Mouse (Mus musculus): ENCODE measurements around the gene Cdk14. TPM values are rescaled to one million over a fixed set of nuclear protein-coding genes. Genes with fewer than 3 reads are reported as not detected.

The Cdk14 gene
- polyA plus RNA-seq, 1 experiment from 2014 or later: 16.1 TPM

DNA sequence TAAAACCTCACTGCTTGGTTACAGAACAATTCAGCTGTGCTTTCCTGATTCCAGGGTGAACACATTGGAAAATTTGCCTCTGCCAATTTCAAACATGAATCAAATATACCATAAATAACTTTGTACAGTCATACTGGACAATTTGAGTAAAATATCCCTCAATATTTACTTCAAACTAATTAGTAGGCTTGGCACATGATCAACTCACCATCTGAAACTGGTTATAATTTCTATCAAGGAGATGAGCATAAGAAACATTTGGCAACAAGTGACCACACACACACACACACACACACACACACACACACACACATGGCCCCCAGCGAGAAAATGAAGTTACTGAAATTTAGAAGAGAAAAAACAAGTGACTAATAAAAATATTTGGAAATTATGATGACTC is 304.6 kb downstream of the Cdk14 start:
- Histone ChIP-seq H3K27me3 (ENCODE audit: low read depth, poor library complexity, severe bottlenecking) (no peaks in the 10 kb centered on the region), H3K27ac (no peak overlapping the region), H3K4me3 (no peak overlapping the region), H3K36me3 (no peaks in the 10 kb centered on the region), H3K4me1 (peaks cover 4% of the 10 kb centered on the region), H3K9me3 (replicated peaks) (no peaks in the 10 kb centered on the region)
- no peak for DNase-seq (ENCODE audit: low spot score)
- WGBS: 89% methylated on average over 1 of the region's 1 CpGs

DNA sequence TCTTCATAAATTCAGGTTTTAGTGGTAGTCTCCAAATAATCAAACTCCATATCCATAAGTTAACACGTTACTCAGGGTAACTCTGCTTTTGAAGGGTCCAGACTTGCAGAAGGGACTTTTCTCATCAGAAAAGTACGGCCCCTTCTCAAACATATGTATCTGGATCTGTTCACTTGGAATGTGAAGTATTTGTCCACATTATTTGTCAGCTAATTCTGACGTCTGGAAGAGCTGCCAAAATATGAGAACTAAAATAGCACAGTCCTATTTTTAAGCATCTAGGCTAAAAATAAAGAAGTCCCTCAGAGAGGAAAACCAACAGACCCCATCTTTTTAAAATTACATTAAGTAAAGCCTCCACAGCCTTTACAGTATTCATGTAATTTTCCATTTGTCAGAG is 310.5 kb downstream of the Cdk14 start:
- Histone ChIP-seq H3K4me1 (no peaks in the 10 kb centered on the region), H3K9me3 (replicated peaks) (no peaks in the 10 kb centered on the region), H3K36me3 (no peaks in the 10 kb centered on the region), H3K4me3 (no peak overlapping the region), H3K27me3 (ENCODE audit: low read depth, poor library complexity, severe bottlenecking) (no peaks in the 10 kb centered on the region), H3K27ac (no peak overlapping the region)
- 78% methylated on average over 3 of the region's 3 CpGs for WGBS
- DNase-seq (ENCODE audit: low spot score): no peak

DNA sequence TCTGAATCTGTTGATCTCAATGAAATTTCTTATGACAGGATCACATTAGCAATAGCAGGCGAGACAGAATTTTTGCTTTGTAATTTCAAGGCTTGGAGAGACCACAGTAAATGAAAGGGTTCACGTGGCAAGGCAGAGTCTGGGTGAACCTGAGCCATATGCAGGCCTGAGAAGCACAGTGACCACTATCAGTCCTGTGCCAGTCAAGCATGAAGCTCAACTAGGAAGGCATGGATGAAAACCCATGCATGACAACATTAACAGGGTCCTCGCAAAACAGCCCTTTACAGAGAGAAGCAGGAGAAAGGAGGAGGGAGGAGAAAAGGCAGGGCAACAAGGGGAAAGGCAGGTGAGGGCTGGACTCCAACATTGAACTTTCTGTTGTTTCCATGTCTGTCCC is 311.1 kb downstream of the Cdk14 start:
- DNase-seq (ENCODE audit: low spot score): no peak
- no peaks in the 10 kb centered on the region for H3K9me3 ChIP-seq (replicated peaks)
- H3K4me1 ChIP-seq: no peaks in the 10 kb centered on the region
- no peaks in the 10 kb centered on the region for H3K36me3 ChIP-seq
- no peaks in the 10 kb centered on the region for H3K27me3 ChIP-seq (ENCODE audit: low read depth, poor library complexity, severe bottlenecking)
- H3K4me3 ChIP-seq: no peak overlapping the region
- no peak overlapping the region for H3K27ac ChIP-seq
- 88% methylated on average over 3 of the region's 3 CpGs for WGBS

DNA sequence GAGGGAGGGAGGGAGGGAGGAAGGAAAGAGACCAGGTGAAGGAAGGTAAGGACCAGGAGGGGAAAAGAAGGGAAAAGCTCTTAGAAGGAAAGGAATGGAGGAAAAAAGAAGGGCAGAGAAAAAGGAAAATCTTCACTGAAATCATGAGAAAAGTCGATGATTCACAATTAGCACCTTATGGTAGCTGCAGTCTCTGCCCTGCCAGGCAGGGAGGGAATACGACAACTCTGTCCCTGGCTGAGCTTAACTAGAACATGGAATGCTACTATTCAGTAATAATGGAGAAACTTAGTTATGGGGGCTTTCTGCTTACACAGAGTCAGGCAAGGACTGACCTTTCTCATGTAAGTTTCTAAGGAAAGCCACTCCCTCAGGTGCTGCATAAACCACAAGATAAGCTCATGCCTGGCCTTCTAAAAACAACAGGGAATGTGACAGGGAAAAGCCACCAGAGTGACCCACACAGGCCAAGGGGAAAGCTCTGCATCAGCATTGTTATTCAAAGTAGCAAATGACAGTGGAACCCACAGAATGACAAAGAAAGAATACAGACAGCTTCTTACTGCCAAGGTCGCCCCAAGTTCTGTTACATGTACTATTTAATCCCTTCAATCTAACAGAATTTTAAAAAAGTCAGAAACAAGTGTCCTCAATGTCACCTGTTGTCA is 323.7 kb downstream of the Cdk14 start:
- Histone ChIP-seq H3K4me1 (no peaks in the 10 kb centered on the region), H3K4me3 (no peak overlapping the region), H3K9me3 (replicated peaks) (no peaks in the 10 kb centered on the region), H3K36me3 (no peaks in the 10 kb centered on the region), H3K27ac (no peak overlapping the region), H3K27me3 (ENCODE audit: low read depth, poor library complexity, severe bottlenecking) (no peaks in the 10 kb centered on the region)
- WGBS: 60% methylated on average over 3 of the region's 3 CpGs
- DNase-seq (ENCODE audit: low spot score): no peak

DNA sequence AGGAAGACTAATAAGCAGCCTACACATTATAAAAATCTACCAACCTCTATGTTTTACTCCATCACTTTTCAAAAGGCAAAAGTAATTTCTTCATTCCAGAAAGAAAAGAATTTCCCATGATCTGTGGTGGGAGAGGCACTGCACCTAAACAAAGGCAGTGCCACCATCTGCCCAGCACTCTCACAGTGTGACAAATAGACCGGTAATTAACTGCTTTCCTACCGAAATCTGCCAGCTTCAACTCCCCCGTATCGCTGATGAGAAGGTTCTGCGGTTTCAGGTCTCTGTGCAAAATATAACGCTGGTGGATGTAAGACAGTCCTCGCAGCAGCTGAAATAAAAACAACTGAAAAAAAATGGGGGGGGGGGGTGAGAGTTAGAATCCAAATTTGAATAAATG is 327.4 kb downstream of the Cdk14 start:
- DNase-seq (ENCODE audit: low spot score): no peak
- Histone ChIP-seq H3K4me1 (no peaks in the 10 kb centered on the region), H3K27ac (no peak overlapping the region), H3K36me3 (no peaks in the 10 kb centered on the region), H3K4me3 (no peak overlapping the region), H3K9me3 (replicated peaks) (no peaks in the 10 kb centered on the region), H3K27me3 (ENCODE audit: low read depth, poor library complexity, severe bottlenecking) (no peaks in the 10 kb centered on the region)
- WGBS: 88% methylated on average over 7 of the region's 7 CpGs

DNA sequence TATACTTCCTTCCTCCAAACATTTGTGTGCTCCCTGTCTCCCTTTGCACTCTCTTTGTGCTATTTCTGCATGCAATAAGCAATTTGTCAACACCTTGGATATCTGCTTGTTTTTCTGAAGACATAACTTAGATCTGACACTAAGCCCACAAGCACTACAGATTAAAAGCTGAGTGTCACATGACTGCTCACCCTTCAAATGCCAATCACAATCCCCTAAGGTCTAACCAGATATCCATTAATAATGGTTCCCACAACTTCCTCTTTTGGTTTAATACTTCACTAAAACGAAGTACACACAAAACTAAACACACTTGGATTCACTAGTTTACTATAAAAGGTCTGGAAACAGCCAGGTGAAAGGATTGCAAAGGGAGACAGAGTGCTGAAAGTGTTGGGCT is 348.6 kb downstream of the Cdk14 start:
- Histone ChIP-seq H3K4me3 (no peak overlapping the region), H3K36me3 (no peaks in the 10 kb centered on the region), H3K4me1 (no peaks in the 10 kb centered on the region), H3K27ac (no peak overlapping the region), H3K9me3 (replicated peaks) (no peaks in the 10 kb centered on the region), H3K27me3 (ENCODE audit: low read depth, poor library complexity, severe bottlenecking) (no peaks in the 10 kb centered on the region)
- WGBS: 70% methylated on average over 1 of the region's 1 CpGs
- DNase-seq (ENCODE audit: low spot score): no peak

DNA sequence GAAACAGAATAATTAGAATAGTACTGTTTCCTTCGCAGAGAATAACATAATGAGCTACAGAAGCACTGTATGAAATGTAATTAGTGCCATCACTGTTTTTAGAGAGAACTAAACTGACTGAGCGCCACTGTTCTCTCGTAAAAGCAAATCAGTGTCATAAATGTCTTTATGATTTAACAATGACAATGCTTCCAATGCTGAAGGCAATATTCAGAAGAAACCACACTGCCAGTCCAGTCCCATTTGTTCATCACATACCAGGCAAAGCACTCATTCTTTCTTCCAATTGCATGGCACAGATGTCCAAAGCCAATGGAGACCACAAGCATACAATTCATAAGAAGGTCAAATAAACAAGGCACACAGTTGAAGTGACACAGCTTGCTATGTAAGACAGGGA is 355.4 kb downstream of the Cdk14 start:
- no peak overlapping the region for H3K27ac ChIP-seq
- WGBS: 85% methylated on average over 3 of the region's 3 CpGs

DNA sequence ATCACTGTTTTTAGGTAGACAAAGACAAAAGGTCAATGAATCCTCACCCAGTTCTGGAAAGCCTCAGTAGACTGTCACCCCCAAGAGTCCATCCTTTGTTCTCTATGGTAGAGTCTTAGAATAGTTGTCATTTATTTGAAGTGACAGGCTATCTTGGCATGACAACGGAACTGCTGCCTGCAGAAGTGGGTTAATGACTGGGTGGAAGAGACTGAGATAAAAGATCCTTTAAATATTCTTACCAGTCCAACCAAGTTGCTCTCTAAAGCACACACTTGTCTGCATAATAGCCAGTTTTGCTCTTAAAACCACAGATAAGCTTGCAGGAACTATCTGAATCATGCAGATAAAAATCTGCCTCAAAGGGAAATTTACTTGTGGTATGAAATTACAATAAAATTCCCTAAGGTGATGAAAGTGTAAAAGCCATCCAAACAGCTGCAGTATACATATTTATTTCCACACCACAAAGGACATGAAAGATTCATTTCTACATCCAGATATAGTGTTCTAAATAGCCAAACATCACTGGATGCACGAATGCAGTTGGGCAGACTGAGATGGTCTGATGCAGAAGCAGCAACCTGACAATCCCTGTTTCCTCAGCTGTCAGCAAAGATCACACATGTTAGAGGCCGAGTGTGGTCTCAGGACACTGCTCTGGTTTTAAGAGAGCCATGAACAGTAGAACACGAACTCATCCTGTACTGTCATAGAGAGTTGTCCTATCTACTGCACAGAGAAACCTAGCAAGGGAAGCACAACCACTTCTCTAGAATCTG is 363.8 kb downstream of the Cdk14 start:
- no peaks in the 10 kb centered on the region for H3K4me1 ChIP-seq
- H3K27ac ChIP-seq: no peak overlapping the region
- H3K9me3 ChIP-seq (replicated peaks): no peaks in the 10 kb centered on the region
- H3K27me3 ChIP-seq (ENCODE audit: low read depth, poor library complexity, severe bottlenecking): no peaks in the 10 kb centered on the region
- no peak for DNase-seq (ENCODE audit: low spot score)
- H3K36me3 ChIP-seq: no peaks in the 10 kb centered on the region
- 80% methylated on average over 4 of the region's 4 CpGs for WGBS
- H3K4me3 ChIP-seq: no peak overlapping the region

More for the DNA sequence above, 355.4 kb downstream of the Cdk14 start:
- DNase-seq (ENCODE audit: low spot score): no peak
- no peaks in the 10 kb centered on the region for H3K4me1 ChIP-seq
- no peaks in the 10 kb centered on the region for H3K9me3 ChIP-seq (replicated peaks)
- H3K27me3 ChIP-seq (ENCODE audit: low read depth, poor library complexity, severe bottlenecking): no peaks in the 10 kb centered on the region
- H3K4me3 ChIP-seq: no peak overlapping the region
- no peaks in the 10 kb centered on the region for H3K36me3 ChIP-seq

DNA sequence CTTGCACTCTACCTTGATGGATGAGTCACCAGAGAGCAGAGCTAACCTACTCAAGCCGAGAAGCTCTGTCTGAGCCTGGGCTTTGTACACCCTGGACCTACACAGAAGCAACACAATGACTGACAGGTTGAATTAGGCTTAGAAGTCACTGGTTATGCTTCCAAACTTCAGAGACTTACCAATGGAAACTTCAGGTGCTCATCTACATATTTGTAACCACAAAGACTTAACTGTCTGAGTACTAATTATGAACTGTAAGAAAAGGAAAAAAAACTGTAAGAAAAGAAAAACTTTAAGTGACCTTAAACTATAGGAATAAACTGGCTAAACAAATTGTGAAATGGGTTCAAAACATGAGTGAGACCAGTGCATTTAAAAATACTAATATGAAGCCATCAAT is 364.6 kb downstream of the Cdk14 start:
- H3K27ac ChIP-seq: no peak overlapping the region
- no peaks in the 10 kb centered on the region for H3K27me3 ChIP-seq (ENCODE audit: low read depth, poor library complexity, severe bottlenecking)
- DNase-seq (ENCODE audit: low spot score): no peak
- H3K4me3 ChIP-seq: no peak overlapping the region
- H3K36me3 ChIP-seq: no peaks in the 10 kb centered on the region
- H3K4me1 ChIP-seq: no peaks in the 10 kb centered on the region
- 64% methylated on average over 1 of the region's 1 CpGs for WGBS
- no peaks in the 10 kb centered on the region for H3K9me3 ChIP-seq (replicated peaks)

DNA sequence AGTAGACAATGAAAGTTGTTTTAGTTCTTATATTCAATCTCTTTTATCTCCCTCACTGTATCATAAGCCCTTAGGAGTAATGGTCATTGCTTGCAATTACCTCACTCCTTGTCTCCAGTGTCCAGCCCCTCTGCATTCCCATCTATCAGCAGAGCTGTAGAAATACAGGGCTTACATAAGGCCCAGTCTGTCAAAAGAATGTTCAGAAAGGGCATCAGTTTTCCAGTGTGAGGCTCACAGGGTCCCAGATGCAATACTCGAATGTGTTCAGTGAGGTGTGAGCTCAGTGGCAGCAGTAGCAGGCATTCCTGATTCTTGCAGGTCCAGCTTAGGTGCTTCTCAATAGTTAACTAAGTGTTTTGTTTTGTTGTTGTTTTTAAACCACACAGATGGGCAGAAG is 365.8 kb downstream of the Cdk14 start:
- WGBS: 62% methylated on average over 1 of the region's 1 CpGs
- H3K36me3 ChIP-seq: no peaks in the 10 kb centered on the region
- DNase-seq (ENCODE audit: low spot score): no peak
- no peaks in the 10 kb centered on the region for H3K9me3 ChIP-seq (replicated peaks)
- H3K4me3 ChIP-seq: no peak overlapping the region
- H3K27me3 ChIP-seq (ENCODE audit: low read depth, poor library complexity, severe bottlenecking): no peaks in the 10 kb centered on the region
- no peak overlapping the region for H3K27ac ChIP-seq
- H3K4me1 ChIP-seq: no peaks in the 10 kb centered on the region

DNA sequence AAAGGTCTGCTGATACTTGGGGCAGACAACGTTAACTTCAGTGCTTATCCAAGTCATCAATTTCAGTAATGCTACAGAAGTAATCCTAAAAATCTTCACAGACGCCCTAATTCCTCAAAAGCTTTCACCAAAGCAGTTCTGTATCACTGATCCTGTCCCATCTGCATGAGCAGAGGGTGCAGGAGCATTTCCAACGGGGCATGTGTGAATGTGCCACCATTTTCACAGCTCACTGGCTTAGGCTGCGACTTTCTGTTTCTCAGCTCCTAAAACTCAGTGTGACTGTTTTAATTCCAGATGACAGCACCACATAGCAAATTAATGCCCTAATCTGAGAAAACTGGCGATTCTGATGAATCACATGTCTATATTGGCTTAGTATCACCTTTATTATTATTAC is 375.8 kb downstream of the Cdk14 start:
- Histone ChIP-seq H3K9me3 (replicated peaks) (no peaks in the 10 kb centered on the region), H3K36me3 (no peaks in the 10 kb centered on the region), H3K27ac (no peak overlapping the region), H3K4me1 (peaks cover 3% of the 10 kb centered on the region; the same call in 1 of the 2 replicates), H3K4me3 (no peak overlapping the region), H3K27me3 (ENCODE audit: low read depth, poor library complexity, severe bottlenecking) (no peaks in the 10 kb centered on the region)
- no peak for DNase-seq (ENCODE audit: low spot score)
- WGBS: 86% methylated on average over 5 of the region's 5 CpGs

DNA sequence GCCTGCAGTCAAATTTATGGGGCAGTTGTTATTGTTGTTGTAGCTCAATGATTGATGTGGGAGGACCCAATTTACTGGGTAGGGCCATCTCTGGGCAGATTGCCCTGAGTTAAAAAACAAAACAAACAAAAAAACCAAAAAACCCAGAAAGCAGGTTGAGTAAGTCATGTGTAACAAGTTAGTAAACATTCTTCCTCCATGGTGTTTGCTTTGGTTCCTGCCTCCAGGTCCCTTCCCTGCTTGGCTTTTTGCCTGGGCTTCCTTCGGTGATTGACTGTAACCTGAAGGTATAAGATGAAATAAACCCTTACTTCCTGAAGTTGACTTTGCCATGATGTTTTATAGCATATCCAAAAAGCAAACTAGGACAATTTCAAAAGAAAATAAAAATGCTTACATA is 377.4 kb downstream of the Cdk14 start:
- H3K27me3 ChIP-seq (ENCODE audit: low read depth, poor library complexity, severe bottlenecking): no peaks in the 10 kb centered on the region
- H3K4me3 ChIP-seq: no peak overlapping the region
- no peaks in the 10 kb centered on the region for H3K36me3 ChIP-seq
- H3K4me1 ChIP-seq: peaks cover 3% of the 10 kb centered on the region; the same call in 1 of the 2 replicates
- no peaks in the 10 kb centered on the region for H3K9me3 ChIP-seq (replicated peaks)
- no peak for DNase-seq (ENCODE audit: low spot score)
- WGBS: 91% methylated on average over 1 of the region's 1 CpGs
- no peak overlapping the region for H3K27ac ChIP-seq

DNA sequence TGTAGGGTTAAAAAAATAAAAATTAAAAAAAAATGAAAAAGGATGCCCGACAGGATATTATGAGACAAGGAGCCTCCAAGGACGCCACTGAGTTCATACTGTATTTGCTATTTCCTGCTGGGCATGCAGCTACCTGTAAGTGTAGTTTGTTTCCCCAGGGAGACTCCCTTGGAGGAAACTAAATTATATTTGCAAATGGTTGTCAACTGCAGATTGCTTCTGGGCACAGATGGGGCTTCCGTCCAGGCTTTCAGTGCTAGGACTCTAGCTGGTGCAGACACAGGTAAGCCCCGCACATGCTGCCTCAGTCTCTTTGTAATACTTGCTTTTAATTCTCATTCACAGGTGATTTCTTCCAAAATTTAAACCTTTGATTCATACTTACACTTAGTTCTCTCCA is 378.6 kb downstream of the Cdk14 start:
- no peaks in the 10 kb centered on the region for H3K27me3 ChIP-seq (ENCODE audit: low read depth, poor library complexity, severe bottlenecking)
- no peak overlapping the region for H3K27ac ChIP-seq
- H3K9me3 ChIP-seq (replicated peaks): no peaks in the 10 kb centered on the region
- H3K4me1 ChIP-seq: peaks cover 3% of the 10 kb centered on the region; the same call in 1 of the 2 replicates
- H3K4me3 ChIP-seq: no peak overlapping the region
- DNase-seq (ENCODE audit: low spot score): no peak
- 94% methylated on average over 4 of the region's 4 CpGs for WGBS
- no peaks in the 10 kb centered on the region for H3K36me3 ChIP-seq
